Mouse (Mus musculus) Patski (cell line): ENCODE measurements around the gene Csnk1d. TPM values are rescaled to one million over a fixed set of nuclear protein-coding genes. Genes with fewer than 3 reads are reported as not detected.

Experiments
- ATAC-seq: fragments of 100-300 bp; one replicate; pipeline ENCODE4 v1.8.0; 2021
- CTCF ChIA-PET: fragments of 350-600 bp; sonication (Branson Sonifier 250); formaldehyde crosslinking; loops from one replicate; lab custom pipeline; 2022; ENCODE audit warnings: inconsistent platforms; lab: Charles Lee
- POLR2A ChIA-PET: fragments of 350-600 bp; sonication (Branson Sonifier 250); formaldehyde crosslinking; loops from one replicate; lab custom pipeline; 2022; ENCODE audit warnings: antibody characterized with exemption, inconsistent platforms; lab: Charles Lee
- DNase-seq: peaks from one replicate; pipeline ENCODE4 v3.0.0-alpha.2; 2011; ENCODE audit warnings: low read depth, low spot score
- H3K27me3 ChIP-seq: fragments of 371-371 bp; one replicate; pipeline ENCODE4 v1.5.1; 2021
- CTCF ChIP-seq: fragments of 100-300 bp; IDR thresholded peaks from one replicate; pipeline ENCODE4 v1.5.1; 2021
- in situ Hi-C: fragments of 300-500 bp; cut with MboI; formaldehyde crosslinking; loops from 3 replicates; pipeline ENCODE4 v1.11.1; 2018; ENCODE audit warnings: low pct_unique_long_range_greater_than_20kb, mixed read lengths
- polyA plus RNA-seq: library from polyadenylated mRNA; unstranded; gene quantifications from one replicate; pipeline ENCODE4 v1.2.3, GENCODE M21; 2021

The Csnk1d gene
- polyA plus RNA-seq, 1 experiment from 2014 or later = 144 TPM

DNA sequence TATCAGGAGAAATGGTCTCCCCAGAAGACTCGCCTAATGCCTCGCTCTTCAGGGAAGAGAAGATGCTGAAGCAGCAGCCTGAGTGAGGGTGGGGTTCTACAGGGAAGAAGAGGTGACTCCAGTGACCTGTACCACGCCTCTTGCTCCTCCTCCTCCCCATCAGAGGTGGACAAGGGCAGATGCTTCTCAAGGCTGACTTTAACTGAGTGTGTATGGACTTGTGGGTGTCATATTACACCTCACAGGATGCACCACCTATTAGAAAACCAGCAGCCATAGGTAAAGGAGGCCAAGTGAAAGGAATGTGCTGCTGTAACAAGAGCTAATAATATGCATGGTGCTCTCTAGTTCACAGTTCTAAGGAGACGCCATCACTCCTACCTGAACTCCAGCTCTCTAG lies 25.5 kb downstream of the Csnk1d start:
- in situ Hi-C loops = no loop called here
- DNase-seq (no peak), ATAC-seq (no peak)
- no peaks in the 10 kb centered on the region for H3K27me3 ChIP-seq
- ChIA-PET POLR2A (no interaction called here), CTCF (no interaction called here)
- no peak for TF ChIP-seq CTCF

DNA sequence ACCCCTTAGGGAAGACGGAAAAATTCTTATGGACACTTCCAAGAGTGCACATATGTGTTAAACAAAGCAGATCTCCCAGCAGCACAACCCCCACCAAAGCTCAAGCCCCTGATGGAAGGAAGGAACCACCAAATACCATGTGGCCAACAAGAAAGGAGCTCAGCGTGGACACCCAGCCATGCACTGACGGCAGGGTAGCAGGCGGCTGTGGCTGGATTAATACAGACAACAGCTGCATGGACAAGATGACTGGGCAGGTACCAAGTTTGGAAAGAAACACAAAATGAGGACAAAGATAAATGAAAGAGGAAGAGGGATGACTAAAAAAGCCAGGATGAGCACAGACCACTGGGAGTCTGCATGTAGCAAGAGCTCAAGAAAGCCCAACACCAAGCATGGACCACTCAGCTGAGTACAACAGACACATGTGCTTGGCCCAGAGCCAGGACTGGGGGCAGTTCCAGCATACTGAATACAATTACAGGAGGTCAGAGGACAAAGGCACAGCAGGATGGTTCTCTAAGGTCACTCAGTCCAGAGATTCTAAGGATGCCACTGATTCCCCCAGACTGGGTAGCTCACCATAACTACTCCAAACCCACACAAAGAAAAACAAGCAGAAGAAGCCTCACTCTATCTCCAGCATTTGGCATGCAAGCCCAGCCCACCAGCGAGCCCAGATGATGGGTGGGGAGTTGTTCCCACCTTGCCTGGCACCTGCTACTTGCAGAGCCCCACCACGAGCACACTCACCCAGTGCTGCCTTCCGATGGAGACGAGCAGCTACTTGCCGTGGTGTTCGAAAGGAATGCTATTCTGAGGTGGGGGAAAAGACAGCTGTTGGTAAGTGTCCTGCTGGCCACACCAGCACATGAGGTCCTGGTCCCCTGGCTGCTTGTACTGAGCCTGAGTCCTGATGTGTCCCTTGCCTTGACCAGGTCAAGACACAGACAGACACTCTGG lies 26.7 kb downstream of the Csnk1d start:
- no peak for TF ChIP-seq CTCF
- no peak for DNase-seq
- no peaks in the 10 kb centered on the region for H3K27me3 ChIP-seq
- in situ Hi-C loops = no loop called here
- ATAC-seq = no peak
- POLR2A ChIA-PET = interaction anchor here (0.6 kb wide), 1 partner anchor 114 kb away, joined by 3 read pairs; no protein-coding TSS in a partner anchor
- CTCF ChIA-PET = interaction anchor here (1.7 kb wide), 1 partner anchor 20 kb away, joined by 7 read pairs; no protein-coding TSS in a partner anchor

DNA sequence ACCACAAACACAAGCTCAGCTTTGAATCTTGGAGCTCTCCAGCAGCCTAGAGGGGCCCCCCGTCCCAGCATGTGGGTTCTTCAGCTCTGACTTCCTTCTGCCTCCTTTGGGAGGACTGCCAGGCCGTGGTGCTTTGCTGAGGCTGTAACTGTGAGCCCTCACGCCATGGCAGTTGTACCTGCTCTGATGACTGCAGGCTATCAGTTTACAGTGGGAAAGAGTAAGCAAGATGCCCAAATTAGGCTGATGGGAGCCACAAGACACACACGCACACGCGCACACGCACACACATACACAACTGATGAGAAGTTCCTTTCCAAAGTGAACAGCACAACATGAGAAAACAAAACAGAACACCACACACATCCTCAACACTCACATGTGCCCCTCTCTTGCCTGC lies 28.2 kb downstream of the Csnk1d start:
- CTCF ChIA-PET = interaction anchor here (1.1 to 1.7 kb wide), 2 partner anchors 9 to 22 kb away, joined by 3 to 7 read pairs; no protein-coding TSS in a partner anchor
- DNase-seq (no peak), ATAC-seq (no peak)
- POLR2A ChIA-PET = interaction anchor here (1.3 kb wide), 1 partner anchor 9 kb away, joined by 3 read pairs; no protein-coding TSS in a partner anchor
- in situ Hi-C loops = no loop called here
- H3K27me3 ChIP-seq = no peaks in the 10 kb centered on the region
- TF ChIP-seq CTCF = no peak

DNA sequence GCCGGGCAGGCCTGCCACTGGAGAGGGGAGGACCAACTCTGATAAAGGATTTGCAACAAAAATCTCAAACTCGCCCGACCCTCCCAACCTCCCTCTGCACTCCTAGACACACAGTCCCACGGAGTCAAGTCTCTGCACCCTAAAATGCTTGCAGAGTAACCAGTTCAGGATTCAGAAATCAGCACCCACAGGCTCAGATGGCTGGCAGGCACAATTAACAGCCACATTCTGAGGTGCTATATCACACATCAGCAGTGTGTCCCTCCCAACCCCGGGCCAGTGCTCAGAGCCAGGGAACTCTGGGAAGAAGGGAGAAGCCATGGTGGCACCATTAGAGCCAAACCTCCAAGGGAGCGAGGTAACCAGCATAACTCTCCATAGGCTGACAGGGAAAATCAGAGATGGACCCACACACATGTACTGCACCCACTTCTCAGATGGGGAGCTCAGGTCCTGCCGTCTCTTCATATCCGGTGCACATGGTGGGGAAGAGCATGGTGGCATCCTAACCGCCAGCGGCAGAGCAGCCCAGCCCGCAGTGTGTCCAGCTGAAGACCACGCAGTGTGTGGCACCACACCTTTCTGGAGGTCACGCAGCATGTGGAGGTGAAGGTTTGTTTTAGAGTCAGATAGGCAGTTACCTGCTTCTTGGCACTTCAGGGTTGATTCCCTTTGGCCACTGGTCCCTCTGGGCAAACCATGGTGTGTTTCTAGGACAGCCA lies 28.9 kb downstream of the Csnk1d start:
- in situ Hi-C loops = no loop called here
- ATAC-seq = no peak
- no peaks in the 10 kb centered on the region for H3K27me3 ChIP-seq
- TF ChIP-seq CTCF = no peak
- ChIA-PET CTCF (interaction anchor here (1.1 kb wide), 1 partner anchor 9 kb away, joined by 3 read pairs; no protein-coding TSS in a partner anchor), POLR2A (interaction anchor here (1.3 kb wide), 1 partner anchor 8 kb away, joined by 3 read pairs; no protein-coding TSS in a partner anchor)
- no peak for DNase-seq

DNA sequence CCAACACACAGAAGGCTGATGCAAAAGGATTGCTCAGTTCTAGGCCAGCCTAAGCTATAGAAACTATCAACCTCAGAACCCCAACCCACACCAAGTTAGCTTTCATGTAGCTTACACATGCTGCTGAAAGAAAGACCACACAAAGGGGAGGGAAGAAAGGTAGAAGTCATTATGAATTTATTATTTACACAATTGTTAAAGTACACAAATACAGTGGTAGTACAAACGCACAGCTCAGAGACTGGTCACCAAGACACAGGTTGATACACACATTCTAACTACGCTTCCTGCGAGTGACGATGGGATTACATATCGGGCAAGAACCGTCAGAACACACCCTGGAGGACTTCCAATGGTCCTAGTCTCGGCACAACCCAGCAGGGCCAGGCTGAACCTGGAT lies 29.5 kb downstream of the Csnk1d start:
- in situ Hi-C loops = no loop called here
- ChIA-PET CTCF (interaction anchor here (0.8 to 1.3 kb wide), 2 partner anchors 16 to 18 kb away, joined by 4 read pairs; no protein-coding TSS in a partner anchor), POLR2A (interaction anchor here (1.2 kb wide), 1 partner anchor 11 kb away, joined by 3 read pairs; no protein-coding TSS in a partner anchor)
- no peak for TF ChIP-seq CTCF
- ATAC-seq (no peak), DNase-seq (no peak)
- no peaks in the 10 kb centered on the region for H3K27me3 ChIP-seq

DNA sequence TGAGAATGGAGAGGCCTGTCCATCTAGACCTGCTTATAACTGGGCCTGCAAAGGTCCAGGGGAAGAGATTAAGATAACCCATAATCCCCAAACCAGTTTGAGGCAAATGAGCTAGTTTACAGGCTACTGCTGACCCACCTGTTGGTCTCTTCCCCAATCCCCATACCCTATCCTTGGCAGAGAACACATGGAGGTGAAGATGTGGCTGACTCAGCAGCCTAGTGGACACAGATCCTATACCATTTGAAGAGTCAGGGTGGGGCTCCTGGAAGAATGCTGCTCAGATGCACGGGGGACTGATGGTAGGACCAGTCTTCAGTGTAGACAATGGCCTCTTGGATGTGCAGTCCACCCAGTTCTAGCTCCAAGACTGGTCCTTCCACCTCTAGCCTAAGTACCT lies 30.9 kb downstream of the Csnk1d start:
- in situ Hi-C loops = no loop called here
- ChIA-PET CTCF (interaction anchor here (1.3 kb wide), 1 partner anchor 20 kb away, joined by 4 read pairs; no protein-coding TSS in a partner anchor), POLR2A (interaction anchor here (1.2 to 1.4 kb wide), 2 partner anchors 12 to 27 kb away, joined by 3 read pairs; partner anchors contain the start of gene Ccdc57)
- DNase-seq (no peak), ATAC-seq (no peak)
- TF ChIP-seq CTCF = no peak
- H3K27me3 ChIP-seq = no peaks in the 10 kb centered on the region

DNA sequence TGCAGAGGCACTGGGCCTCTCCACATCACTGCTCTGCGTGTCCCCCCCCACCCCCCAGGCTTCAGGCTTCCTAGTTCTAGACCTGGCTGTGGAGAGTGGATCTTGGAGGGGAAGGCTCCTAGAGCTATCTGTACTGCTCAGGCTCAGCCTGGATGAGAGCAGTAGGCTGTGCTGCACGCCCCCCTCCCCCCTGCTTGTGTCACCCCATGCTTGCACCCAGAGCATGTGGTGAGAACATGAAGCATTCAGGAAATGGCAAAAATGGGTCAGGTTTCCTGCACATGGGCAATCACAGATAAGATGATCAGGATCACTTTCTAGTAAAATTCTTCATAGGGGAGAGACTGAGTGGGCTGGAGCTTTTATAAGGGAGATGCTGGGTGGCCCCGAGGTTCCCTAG lies 31.6 kb downstream of the Csnk1d start:
- no peak for DNase-seq
- CTCF ChIA-PET = no interaction called here

DNA sequence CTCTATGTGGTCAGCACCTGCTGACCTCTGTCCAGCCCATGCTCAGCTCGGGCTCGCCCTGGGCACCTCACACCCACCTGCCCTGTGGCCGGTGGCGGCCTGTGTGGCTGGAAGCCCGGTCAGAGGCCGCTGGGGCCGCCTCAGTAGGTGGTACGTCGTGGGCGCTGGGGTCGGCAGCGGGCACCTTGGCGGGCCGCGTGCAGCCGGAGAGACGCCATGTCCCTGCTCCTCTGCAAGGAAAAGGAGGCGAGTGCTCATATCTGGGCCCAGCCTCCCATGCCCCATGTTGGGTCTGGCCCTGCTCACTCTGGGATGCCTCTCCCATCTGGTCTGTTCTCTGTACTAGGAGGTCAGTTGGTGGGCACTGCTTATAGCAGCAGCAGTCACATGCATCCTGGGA lies 32.1 kb downstream of the Csnk1d start:
- ChIA-PET POLR2A (interaction anchor here (1.3 kb wide), 1 partner anchor 23 kb away, joined by 3 read pairs; no protein-coding TSS in a partner anchor), CTCF (no interaction called here)
- DNase-seq = no peak
- TF ChIP-seq CTCF = no peak
- in situ Hi-C loops = no loop called here
- no peak for ATAC-seq
- H3K27me3 ChIP-seq = no peaks in the 10 kb centered on the region

More for the DNA sequence above, 31.6 kb downstream of the Csnk1d start:
- H3K27me3 ChIP-seq = no peaks in the 10 kb centered on the region
- POLR2A ChIA-PET = interaction anchor here (1.3 to 1.4 kb wide), 2 partner anchors 22 to 27 kb away, joined by 3 read pairs; partner anchors contain the start of gene Ccdc57
- no peak for ATAC-seq
- no peak for TF ChIP-seq CTCF
- in situ Hi-C loops = no loop called here

DNA sequence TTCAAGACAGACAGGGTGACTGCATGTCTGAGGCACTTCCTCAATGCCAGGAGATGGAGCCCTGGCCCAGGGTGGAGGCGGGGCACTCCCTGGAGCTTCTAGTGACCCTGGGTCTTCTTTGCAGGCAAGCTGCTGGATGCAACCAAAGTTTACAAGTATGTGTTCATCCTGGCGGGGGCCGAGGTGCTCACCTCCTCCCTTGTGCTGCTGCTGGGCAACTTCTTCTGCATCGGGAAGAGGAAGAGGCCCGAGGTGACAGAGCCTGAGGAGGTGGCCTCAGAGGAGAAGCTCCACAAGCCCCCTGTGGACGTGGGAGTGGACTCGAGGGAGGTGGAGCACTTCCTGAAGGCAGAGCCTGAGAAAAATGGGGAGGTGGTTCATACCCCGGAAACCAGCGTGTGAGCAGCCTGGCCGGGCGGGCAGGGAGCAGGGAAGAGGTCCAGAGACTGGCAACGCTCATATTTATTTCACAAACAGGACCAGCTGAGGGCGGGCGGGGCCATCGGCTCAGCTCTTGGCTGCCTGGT lies 33.3 kb downstream of the Csnk1d start:
- CTCF ChIA-PET = no interaction called here
- DNase-seq (no peak), ATAC-seq (no peak)
- in situ Hi-C loops = no loop called here
- no peaks in the 10 kb centered on the region for H3K27me3 ChIP-seq
- TF ChIP-seq CTCF = no peak
- POLR2A ChIA-PET = no interaction called here

DNA sequence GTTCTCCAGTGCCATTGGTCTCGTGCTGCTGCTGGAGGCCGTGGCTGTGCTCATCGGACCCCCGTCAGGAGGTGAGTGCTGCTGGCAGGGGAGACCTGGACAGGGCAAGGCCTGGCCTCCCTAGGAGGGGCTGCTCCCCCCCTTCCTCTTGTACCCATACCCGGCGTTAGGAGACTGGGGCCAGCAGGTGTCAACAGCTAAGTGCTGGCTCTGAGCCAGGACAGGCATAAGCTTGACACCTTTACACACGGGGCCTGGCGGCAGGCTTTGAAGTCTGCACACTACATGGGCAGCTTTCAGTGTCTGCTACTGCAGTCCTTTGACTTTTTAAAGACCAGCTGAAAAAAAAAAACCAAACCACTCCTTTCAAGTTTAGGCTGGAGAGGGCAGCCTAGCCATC lies 34.1 kb downstream of the Csnk1d start:
- H3K27me3 ChIP-seq = no peaks in the 10 kb centered on the region
- ChIA-PET CTCF (no interaction called here), POLR2A (no interaction called here)
- in situ Hi-C loops = no loop called here
- DNase-seq = no peak
- TF ChIP-seq CTCF = no peak
- no peak for ATAC-seq
